Mouse (Mus musculus) naive thymus-derived CD4-positive, alpha-beta T cell, adult 2 months (primary cell): ENCODE measurements around the gene Gys1.
"Not testable (repeated sequence)": the region's sequence is repeated elsewhere in the genome, so short reads cannot be mapped to it uniquely, and the experiment has no call there.

Experiments
- DNase-seq: peaks from one replicate; pipeline ENCODE4 v3.0.0-alpha.2; 2011; ENCODE audit warnings: low read depth

Gys1 gene

DNA sequence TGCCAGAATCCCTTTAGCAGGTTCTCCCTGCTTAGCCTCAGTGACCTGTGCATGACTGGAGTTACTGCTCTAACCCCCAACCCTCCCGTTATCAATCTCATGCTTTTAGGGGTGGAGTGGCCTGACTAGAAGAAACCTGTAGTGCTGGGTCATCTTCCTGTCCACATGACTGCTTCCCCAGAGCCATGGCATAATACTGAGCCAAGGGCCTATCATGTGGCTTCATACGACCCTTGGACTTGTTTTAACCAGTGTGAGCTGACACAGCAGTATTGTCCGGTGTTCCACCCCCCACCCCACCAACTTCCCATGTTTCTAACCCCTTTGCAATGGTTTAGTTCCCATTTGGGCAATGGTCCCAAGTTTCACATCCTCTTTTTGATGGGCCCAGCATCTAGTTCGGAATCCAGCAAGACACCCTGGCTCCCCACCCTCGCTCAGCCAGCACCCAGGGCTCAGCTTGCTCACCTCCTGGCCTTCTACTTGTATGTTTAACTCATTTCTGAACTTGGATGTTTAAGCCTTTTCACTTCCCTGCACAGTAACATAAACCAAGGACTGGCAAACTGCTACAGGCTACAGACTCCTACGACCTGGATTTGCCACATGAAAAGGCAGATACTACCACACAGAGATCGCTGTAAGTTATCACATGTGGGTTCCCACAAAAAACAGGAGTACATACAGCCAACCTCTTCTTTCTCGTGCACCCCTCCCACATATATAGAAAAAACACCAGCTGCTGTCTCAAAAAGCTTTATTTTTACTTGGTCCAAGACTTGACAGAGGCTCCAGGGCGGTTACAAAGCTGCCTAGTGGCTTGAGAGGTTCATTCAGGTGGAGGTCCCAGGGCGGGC lies 22.8 kb downstream of the Gys1 start:
- DNase-seq = peak; percentile 51

DNA sequence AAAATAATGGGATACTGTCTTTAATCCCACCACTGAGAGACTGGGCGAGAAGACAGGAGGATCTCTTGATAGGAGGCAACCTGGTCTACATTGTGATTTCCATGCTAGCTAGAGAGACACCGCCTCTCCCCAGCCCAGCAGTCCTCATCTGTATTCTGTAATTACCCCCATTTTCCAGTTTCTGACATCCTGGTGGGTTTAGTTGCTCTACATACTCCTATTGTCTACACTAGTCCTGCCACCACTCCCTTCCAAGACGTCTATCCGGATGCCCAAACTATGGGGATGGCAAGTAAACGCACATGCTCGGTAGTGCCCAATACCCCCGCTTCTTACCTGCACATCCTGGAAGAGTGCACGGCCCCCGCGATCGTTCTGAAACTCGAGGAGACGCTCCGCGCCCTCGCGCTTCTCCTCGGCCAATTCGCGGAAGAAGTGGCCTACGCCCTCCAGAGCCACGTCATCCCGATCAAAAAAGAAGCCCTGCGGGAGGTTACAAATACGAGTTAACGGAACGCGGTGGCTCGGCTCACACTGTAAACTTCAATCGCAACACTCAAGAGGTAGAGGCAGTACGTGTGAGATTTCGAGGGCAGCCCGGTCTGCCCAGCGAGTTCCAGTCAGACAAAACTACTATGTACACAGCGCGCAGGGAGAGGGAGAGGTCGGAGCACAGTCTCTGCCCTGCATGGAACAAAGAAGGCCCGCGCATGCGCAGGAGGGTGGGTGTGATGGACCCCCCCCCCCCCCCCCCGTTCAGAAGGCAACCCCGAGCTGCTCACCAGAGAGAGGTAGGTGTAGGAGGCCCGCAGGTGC lies 24.3 kb downstream of the Gys1 start:
- peak; percentile 91 for DNase-seq

GRCm38 (mm10) chr7:45459564-45460140 lies 25.0 kb downstream of the Gys1 start, which contains the start of gene Ftl1:
Ftl1 (minus strand) TSS chr7:45459884.
- DNase-seq = peak; percentile 96

- DNase-seq = no peak
Measured at GRCm38 (mm10) chr7:45460377-45460776, 25.7 kb downstream of the Gys1 start.

DNA sequence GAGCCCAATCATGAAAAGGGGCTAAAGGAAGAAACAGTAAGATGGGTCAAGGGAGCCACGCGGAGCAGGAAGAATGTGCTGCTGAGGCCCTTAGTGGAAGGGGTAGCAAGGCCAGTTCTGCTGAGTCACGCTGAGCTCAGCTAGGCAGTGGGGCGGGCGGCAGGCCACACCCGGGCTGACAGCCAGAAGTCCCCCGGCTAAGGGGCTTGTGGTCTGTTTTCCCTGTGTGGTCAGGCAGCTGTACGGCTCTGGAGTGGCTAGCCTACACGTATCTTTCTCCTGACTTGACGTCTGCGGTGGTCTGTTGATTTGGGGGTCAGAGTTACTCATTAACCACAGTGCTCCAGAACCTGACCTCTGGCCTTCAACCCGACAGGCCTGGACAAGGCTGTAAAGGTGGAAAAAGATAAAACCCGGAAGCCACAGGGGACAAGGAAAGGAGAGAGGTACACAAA lies 26.2 kb downstream of the Gys1 start:
- no peak for DNase-seq

- DNase-seq = no peak
Measured at GRCm38 (mm10) chr7:45461326-45461725, 26.7 kb downstream of the Gys1 start.

DNA sequence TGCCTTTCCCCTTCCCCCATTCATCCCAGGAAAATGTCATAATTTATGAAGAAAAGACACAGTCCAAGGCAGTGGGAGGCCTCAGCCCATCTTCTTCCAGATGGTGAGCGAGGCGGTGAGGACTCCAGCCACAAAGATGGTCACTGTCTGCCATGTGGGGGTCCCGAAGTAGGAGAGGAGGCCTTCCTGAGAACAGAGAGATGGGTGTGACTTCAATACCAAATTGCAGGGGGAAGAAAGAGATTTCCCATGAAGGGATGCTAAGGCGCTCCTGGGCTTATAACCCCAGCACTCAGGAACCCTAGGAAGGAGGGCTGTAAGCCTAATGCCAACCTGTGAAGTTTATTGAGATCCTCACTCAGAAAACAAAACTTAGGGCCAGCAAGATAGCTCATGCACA lies 27.1 kb downstream of the Gys1 start:
- no peak for DNase-seq

DNA sequence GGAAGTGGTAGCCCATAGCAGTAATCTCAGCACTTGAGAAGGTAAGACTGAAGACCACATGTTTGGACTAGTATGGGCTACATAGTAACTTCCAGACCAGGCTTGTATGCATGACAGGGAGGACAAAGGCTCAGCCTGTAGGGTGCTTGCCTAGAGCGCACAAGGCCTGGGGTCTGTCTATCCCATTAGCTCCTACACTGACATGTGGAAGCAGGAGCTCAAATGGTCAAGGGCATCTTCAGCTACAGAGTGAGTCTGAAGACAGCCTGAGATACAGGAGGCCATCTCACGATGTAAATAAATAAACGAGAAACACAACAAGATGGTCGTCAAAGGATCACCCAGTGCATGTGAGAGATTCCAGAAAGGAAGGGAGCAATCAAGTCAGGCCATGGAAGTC lies 27.7 kb downstream of the Gys1 start:
- DNase-seq = no peak

DNA sequence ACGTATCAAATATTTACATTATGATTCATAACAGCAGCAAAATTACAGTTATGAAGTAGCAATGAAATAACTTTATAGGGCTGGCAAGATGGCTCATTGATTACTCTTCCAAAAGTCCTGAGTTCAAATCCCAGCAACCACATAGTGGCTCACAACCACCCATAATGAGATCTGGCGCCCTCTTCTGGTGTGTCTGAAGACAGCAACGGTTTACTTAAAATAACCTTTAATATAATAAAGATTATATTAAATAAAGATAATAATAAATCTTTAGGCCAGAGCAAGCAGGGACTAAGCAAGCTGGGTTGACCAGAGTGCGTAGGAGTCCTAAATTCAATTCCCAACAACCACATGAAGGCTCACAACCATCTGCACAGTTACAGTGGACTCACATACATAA lies 28.2 kb downstream of the Gys1 start:
- not testable (repeated sequence) for DNase-seq

- no peak for DNase-seq
Measured at GRCm38 (mm10) chr7:45463987-45464778, 29.5 kb downstream of the Gys1 start.

GRCm38 (mm10) chr7:45465112-45465511 lies 30.5 kb downstream of the Gys1 start:
- DNase-seq = no peak

GRCm38 (mm10) chr7:45465549-45465948 lies 30.9 kb downstream of the Gys1 start:
- no peak for DNase-seq

DNA sequence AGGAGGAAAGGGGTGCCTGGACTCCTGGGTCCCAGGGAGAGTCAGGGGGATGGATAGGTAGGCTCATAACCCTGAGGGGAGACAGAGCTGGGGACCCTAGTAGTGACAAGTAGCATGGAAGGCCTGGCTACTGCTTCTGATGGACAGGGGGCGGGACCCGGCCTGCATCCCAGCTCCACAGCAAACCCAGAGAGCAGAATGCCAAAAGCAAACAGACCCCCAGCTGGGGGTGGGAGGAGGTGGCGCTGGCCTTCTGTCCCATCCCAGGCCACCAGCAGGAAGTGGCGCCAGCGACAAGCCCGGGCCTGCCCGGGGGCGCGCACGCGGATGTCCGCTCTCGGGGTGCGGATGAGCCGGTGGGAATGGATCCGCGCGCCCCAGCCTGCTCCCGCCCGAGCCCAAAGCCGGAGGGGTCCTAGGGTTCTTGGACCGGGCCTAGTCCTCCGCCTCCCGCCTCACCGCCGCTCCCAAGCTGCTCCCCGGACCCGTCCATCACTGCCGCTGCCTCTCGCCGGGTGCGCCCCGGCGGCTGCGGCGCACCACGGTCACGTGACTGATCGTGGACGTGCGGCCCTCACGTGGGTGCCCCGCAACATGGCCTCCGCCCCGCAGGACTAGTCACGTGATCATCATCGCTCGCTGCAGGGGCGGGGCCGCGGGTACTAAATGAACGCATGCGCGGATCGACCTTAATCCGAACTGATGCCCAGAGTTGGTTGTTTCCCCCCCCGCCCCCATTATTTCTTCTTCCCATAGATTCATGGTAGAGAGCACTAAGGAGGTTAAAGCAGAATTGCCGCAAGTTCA lies 31.8 kb downstream of the Gys1 start, which contains the start of gene Bax:
Gene Bax (minus strand): TSS at position 616 of the 807 bp plus-strand sequence.
- peak; percentile 95 for DNase-seq

GRCm38 (mm10) chr7:45467090-45467670 lies 32.5 kb downstream of the Gys1 start:
- DNase-seq = no peak

DNA sequence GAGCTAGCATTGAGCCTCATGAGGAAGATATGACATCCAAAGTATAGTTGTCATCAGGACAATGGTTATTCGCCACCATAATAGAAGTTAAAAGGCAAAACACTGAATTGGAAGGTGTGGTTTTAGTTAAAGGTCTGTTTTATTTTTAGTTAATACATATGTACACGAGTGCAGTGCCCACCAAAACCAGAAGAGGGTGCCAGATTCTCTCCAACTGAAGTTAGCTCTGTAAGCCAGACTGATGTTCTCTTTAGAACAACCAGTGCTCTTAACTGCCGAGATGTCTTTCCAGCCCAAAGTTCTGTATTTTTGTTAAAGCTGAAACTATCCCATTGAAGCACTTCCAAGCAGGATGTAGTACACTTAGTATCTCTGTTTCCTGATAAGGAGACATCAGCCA lies 36.2 kb downstream of the Gys1 start:
- peak; percentile 88 for DNase-seq

DNA sequence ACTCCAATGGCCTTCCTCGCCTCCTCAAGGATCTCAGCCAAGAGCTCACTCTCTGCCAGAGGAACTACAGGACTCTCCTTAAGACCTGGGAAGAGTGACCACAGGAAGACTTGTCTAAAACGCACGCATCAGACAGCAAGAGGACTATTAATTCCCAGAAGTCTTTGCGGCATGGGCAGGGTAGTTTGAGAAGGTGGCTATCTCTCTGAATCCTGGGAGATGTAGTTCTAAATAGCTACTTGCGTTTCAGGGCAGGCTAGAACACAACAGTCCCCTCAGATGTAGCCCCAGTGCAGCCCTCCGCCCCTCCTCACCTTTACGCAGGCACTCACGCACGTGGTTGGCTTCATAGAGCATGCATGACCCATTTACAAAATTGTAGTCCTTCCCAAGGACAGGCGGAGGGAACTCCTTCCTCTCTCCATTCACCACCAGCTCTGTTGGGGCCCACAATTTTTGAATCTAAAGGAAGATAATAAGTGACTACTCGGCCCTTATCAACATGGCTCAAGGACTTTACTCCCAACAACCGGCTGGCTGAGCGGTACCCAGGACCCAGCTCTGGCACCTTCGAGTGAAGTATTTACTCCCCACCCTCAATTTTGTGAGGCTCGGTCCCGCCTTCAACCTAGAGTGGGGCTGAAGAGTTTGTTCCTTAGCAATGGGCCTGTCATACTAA lies 40.8 kb downstream of the Gys1 start:
- DNase-seq = no peak

GRCm38 (mm10) chr7:45476453-45476852 lies 41.8 kb downstream of the Gys1 start:
- no peak for DNase-seq

DNA sequence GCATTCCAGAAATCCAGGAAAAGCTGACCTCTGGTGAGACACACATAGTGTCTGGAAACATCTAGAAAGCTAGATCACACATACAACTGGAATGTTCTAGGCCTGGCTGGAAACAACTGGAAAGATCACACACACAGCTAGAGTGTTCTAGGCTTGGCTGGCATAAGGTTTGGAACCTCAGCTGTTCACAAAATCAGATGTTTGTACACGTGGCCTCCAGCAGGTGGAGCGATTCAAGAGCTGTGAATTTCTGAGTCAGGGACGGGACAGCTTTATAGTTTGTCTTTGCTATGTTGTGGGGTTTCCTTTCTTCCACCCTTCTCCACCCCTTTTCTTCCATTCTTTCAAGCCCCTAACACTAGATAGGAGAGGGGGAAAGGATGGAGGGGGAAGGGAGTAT lies 42.4 kb downstream of the Gys1 start:
- DNase-seq = peak; percentile 82

- no peak for DNase-seq
Measured at GRCm38 (mm10) chr7:45478774-45479173, 44.1 kb downstream of the Gys1 start.

GRCm38 (mm10) chr7:45480310-45480709 lies 45.7 kb downstream of the Gys1 start:
- DNase-seq = not testable (repeated sequence)
